Comparison of ENCODE assay signal across 23 mouse cellular contexts in the genomic region with DNA sequence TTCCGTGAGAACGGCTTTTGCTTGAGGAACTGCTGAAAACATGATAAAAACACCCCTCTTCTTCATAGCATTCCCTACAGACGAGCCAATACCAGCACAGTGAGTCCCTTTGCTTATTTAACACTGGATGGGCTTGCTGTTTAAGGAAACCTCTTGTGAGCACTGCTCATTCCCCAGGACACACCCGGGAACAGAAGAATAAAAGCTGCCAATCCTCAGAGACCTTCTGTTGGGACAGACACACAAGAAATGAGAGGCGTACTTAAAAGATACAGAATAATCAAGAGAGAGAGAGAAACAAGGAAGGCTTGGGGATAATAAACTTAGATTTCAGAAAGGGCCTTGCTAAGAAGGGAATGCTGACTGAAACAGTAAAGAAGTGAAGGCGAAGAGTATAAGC.
DNase-seq lines count a peak whose midpoint lies in the region; ATAC-seq lines count a peak whose summit lies in the region.
"Had no signal": no experiment of that assay in that cellular context is flagged by ENCODE, and none has a peak within 500 bp of the region (broad histone marks: within the 10 kb centered on the region; RNA-seq: fewer than 3 reads in every experiment).

No protein-coding gene starts in this region.

- no peak overlapping the region for H3K27ac ChIP-seq in neural tube, embryonic 15.5 days (replicated peaks)

- peaks cover 8% of the 10 kb centered on the region; the same call in 1 of the 2 replicates for H3K36me3 ChIP-seq in neural tube, embryonic 15.5 days
- H3K36me3 ChIP-seq: G1E had no signal

- no peak overlapping the region for H3K4me2 ChIP-seq in neural tube, embryonic 15.5 days

- peak; percentile 16 to 58 for DNase-seq in layer of hippocampus, adult 18-20 months (ENCODE audit: low spot score in 2 of 2)
- no peak for DNase-seq in layer of hippocampus, postnatal 36 days
- peak; percentile 18 for DNase-seq in layer of hippocampus, adult 9-10 months (ENCODE audit: low spot score)
- DNase-seq in layer of hippocampus, postnatal 10 days (ENCODE audit: low spot score in 2 of 2): no peak
- peak; percentile 47 for DNase-seq in layer of hippocampus, adult 9-11 months
- DNase-seq in layer of hippocampus, postnatal 25 days (ENCODE audit: extremely low spot score in 1 of 2, low spot score in 1 of 2): no peak
- peak; percentile 14 for DNase-seq in brain, adult 2 months (ENCODE audit: low read depth, low spot score)
- DNase-seq: adrenal gland, adult 2 months; adrenal gland, adult 8-10 months; adrenal gland, postnatal 10 days; adrenal gland, postnatal 14 days; adrenal gland, postnatal 25 days; adrenal gland, postnatal 36 days; B cell, adult 2 months; cerebellum, adult 11 months; cerebellum, adult 11-12 months; cerebellum, adult 18-20 months had no signal

- H3K4me3 ChIP-seq in neural tube, embryonic 15.5 days (replicated peaks): no peak overlapping the region

- ATAC-seq in neural tube, embryonic 15.5 days (ENCODE audit: low FRiP score): no peak
- ATAC-seq: activated CD4-positive, CD25-positive, alpha-beta regulatory T cell, adult 4 months; CD4-positive, CD25-positive, alpha-beta regulatory T cell, adult 4 months; Patski had no signal

- WGBS in neural tube, embryonic 15.5 days: 73% methylated on average over 6 of the region's 6 CpGs

- no peaks in the 10 kb centered on the region for H3K4me1 ChIP-seq in neural tube, embryonic 15.5 days

- no peaks in the 10 kb centered on the region for H3K9me3 ChIP-seq in neural tube, embryonic 15.5 days (replicated peaks)

- no peaks in the 10 kb centered on the region for H3K27me3 ChIP-seq in neural tube, embryonic 15.5 days (replicated peaks)
- H3K27me3 ChIP-seq: CH12.LX had no signal

- H3K9ac ChIP-seq in neural tube, embryonic 15.5 days (replicated peaks): no peak overlapping the region

Comparison
In these comparisons a context has a peak if more than half of its experiments do, and no peak if none do; other contexts are left out.
1. DNase-seq: peak in layer of hippocampus, adult 18-20 months (2 of 2), layer of hippocampus, adult 9-10 months (single experiment), layer of hippocampus, adult 9-11 months (single experiment) and brain, adult 2 months (single experiment); none in layer of hippocampus, postnatal 36 days (0 of 2), layer of hippocampus, postnatal 10 days (0 of 2) and layer of hippocampus, postnatal 25 days (0 of 2).